Mouse (Mus musculus): ENCODE data around the gene Dolk.

DNA sequence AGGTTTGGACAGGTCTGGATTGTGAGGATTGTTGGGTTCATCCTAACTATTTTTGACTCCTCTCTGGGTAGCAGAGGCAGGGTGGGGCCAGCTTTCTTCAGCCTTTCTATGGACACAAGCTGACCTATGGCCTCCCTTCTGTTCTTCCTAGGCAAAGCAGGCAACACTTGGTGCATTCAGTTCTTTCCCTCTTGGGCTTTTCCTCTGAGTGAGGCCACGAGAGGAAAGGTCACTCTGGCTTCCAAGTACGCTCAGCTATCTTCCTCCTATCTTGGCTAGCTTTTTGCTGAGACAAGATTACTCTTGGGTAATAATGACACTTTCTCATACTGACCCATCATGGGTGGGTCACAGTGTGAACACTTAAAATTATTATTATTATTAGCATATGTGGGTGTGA lies 2.9 kb downstream of the Dolk start:
- TF ChIP-seq CTCF (conservative IDR thresholded peaks at IDR 0.05; ENCODE audit: low read length) (no peak), POU5F1 (IDR thresholded peaks at IDR 0.05; ENCODE audit: borderline replicate concordance, low read length) (no peak), NANOG (IDR thresholded peaks at IDR 0.05; ENCODE audit: borderline replicate concordance, low read length) (no peak)
